Mouse (Mus musculus) neural tube, embryonic 11.5 days (tissue): ENCODE data around the gene Ddx4. TPM values are rescaled to one million over a fixed set of nuclear protein-coding genes. Genes with fewer than 3 reads are reported as not detected.
"Not testable (repeated sequence)": the region's sequence is repeated elsewhere in the genome, so short reads cannot be mapped to it uniquely, and the experiment has no call there.

Experiments
- ATAC-seq: fragments of 200-750 bp; cut with Nextera tagmentation; 2 replicates; pipeline ENCODE4 v1.8.0; 2017; ENCODE audit warnings: moderate number of reproducible peaks, mild to moderate bottlenecking, moderate TSS enrichment, moderate library complexity; ENCODE audit not compliant: insufficient read depth, low FRiP score, low TSS enrichment
- DNase-seq: peaks from one replicate; pipeline ENCODE4 v3.0.0-alpha.2; 2015; ENCODE audit warnings: low spot score
- H3K27ac ChIP-seq: fragments of 300-500 bp; sonication (generic); 2 replicates; pipeline ENCODE4 v1.5.1; 2014; ENCODE audit warnings: low read depth, mild to moderate bottlenecking, low read length
- H3K27me3 ChIP-seq: fragments of 300-500 bp; sonication (generic); 2 replicates; pipeline ENCODE4 v1.6.1; 2014; ENCODE audit warnings: mild to moderate bottlenecking, low read length, mixed read lengths; ENCODE audit not compliant: control insufficient read depth, insufficient read depth
- H3K36me3 ChIP-seq: fragments of 300-500 bp; sonication (generic); 2 replicates; pipeline ENCODE4 v1.6.1; 2014; ENCODE audit warnings: mild to moderate bottlenecking, low read length, moderate library complexity, mixed read lengths; ENCODE audit not compliant: control insufficient read depth, insufficient read depth
- H3K4me1 ChIP-seq: fragments of 300-500 bp; sonication (generic); 2 replicates; pipeline ENCODE4 v1.6.1; 2014; ENCODE audit warnings: low read length, mixed read lengths; ENCODE audit not compliant: control insufficient read depth, insufficient read depth
- H3K4me2 ChIP-seq: fragments of 300-500 bp; sonication (generic); 2 replicates; pipeline ENCODE4 v1.6.1; 2014; ENCODE audit warnings: low read depth, mild to moderate bottlenecking, moderate library complexity
- H3K4me3 ChIP-seq: fragments of 300-500 bp; sonication (generic); 2 replicates; pipeline ENCODE4 v1.5.1; 2014; ENCODE audit warnings: low read depth, low read length
- H3K9ac ChIP-seq: fragments of 300-500 bp; sonication (generic); 2 replicates; pipeline ENCODE4 v1.6.1; 2014; ENCODE audit warnings: mild to moderate bottlenecking, low read length
- H3K9me3 ChIP-seq: fragments of 300-500 bp; sonication (generic); 2 replicates; pipeline ENCODE4 v1.6.1; 2016; ENCODE audit warnings: low read length; ENCODE audit not compliant: control insufficient read depth
- WGBS: fragments of 180-500 bp; shearing (Covaris S2); extraction: QIAGEN DNeasy Blood & Tissue Kit; methylation state at CpG from one replicate; pipeline ENCODE4 v1.1.7; 2014; 5-methylcytosine and 5-hydroxymethylcytosine counted together
- polyA plus RNA-seq: library from polyadenylated mRNA; unstranded; fragments of >200 nt; fragmentation: Nextera tagmentation; extraction: Ambion mirVana; gene quantifications from 2 replicates; pipeline ENCODE4 v1.2.1, GENCODE M21; 2014

Ddx4 gene
- polyA plus RNA-seq, 1 experiment from 2014 or later, result 1.0 TPM

- H3K9me3 ChIP-seq, result no peaks in the 10 kb centered on the region
- no peak overlapping the region for H3K9ac ChIP-seq
- no peaks in the 10 kb centered on the region for H3K4me1 ChIP-seq
- no peak overlapping the region for H3K4me2 ChIP-seq
- no peaks in the 10 kb centered on the region for H3K36me3 ChIP-seq
- WGBS, result 81% methylated on average over 3 of the region's 3 CpGs
- ATAC-seq (no peak), DNase-seq (no peak)
- H3K27me3 ChIP-seq, result no peaks in the 10 kb centered on the region
- H3K4me3 ChIP-seq, result no peak overlapping the region
- no peak overlapping the region for H3K27ac ChIP-seq
These were observed 30.7 kb downstream of the Ddx4 start for GRCm38 (mm10) chr13:112621592-112621991.

GRCm38 (mm10) chr13:112608606-112609005 is 43.7 kb downstream of the Ddx4 start:
- no peak overlapping the region for H3K4me2 ChIP-seq
- DNase-seq (no peak), ATAC-seq (no peak)
- no peak overlapping the region for H3K9ac ChIP-seq
- H3K9me3 ChIP-seq, result no peaks in the 10 kb centered on the region
- no peak overlapping the region for H3K4me3 ChIP-seq
- no peaks in the 10 kb centered on the region for H3K4me1 ChIP-seq
- no peaks in the 10 kb centered on the region for H3K36me3 ChIP-seq
- no peaks in the 10 kb centered on the region for H3K27me3 ChIP-seq
- 87% methylated on average over 3 of the region's 3 CpGs for WGBS
- no peak overlapping the region for H3K27ac ChIP-seq

GRCm38 (mm10) chr13:112604411-112604810 is 47.9 kb downstream of the Ddx4 start:
- ATAC-seq (no peak), DNase-seq (no peak)

DNA sequence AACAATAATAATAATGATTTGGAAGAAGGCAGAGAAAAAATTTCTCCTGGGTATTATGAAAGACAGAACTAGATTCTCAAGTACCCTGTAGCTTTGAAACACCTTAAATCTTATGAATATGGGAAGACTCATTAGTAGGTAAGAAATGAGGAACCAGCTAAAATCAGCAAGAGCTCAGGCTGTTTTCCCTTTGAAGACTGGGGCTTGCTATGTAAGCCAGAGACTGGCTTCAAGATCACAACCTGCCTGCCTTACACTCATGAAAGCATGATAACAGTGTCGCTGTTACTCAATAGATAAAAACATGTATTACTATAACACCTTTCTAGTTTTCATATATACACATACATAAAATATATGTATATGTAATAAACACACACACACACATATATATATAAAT is 48.4 kb downstream of the Ddx4 start:
- no peak overlapping the region for H3K27ac ChIP-seq
- no peaks in the 10 kb centered on the region for H3K4me1 ChIP-seq
- H3K27me3 ChIP-seq, result no peaks in the 10 kb centered on the region
- no peak overlapping the region for H3K9ac ChIP-seq
- H3K4me2 ChIP-seq, result no peak overlapping the region
- WGBS, result 90% methylated on average over 1 of the region's 1 CpGs
- DNase-seq (no peak), ATAC-seq (no peak)
- H3K9me3 ChIP-seq, result no peaks in the 10 kb centered on the region
- H3K36me3 ChIP-seq, result no peaks in the 10 kb centered on the region
- H3K4me3 ChIP-seq, result no peak overlapping the region

More at GRCm38 (mm10) chr13:112604411-112604810, 47.9 kb downstream of the Ddx4 start:
- Histone ChIP-seq H3K9me3 (no peaks in the 10 kb centered on the region), H3K36me3 (no peaks in the 10 kb centered on the region), H3K4me2 (no peak overlapping the region), H3K27me3 (no peaks in the 10 kb centered on the region), H3K4me3 (no peak overlapping the region), H3K9ac (no peak overlapping the region), H3K4me1 (no peaks in the 10 kb centered on the region), H3K27ac (no peak overlapping the region)
- WGBS, result 73% methylated on average over 4 of the region's 4 CpGs

GRCm38 (mm10) chr13:112602607-112603006 is 49.7 kb downstream of the Ddx4 start:
- H3K27ac ChIP-seq, result no peak overlapping the region
- H3K4me2 ChIP-seq, result no peak overlapping the region
- ATAC-seq (no peak), DNase-seq (no peak)
- H3K9me3 ChIP-seq, result no peaks in the 10 kb centered on the region
- WGBS, result 88% methylated on average over 2 of the region's 2 CpGs
- H3K4me1 ChIP-seq, result no peaks in the 10 kb centered on the region
- no peak overlapping the region for H3K4me3 ChIP-seq
- no peaks in the 10 kb centered on the region for H3K27me3 ChIP-seq
- no peaks in the 10 kb centered on the region for H3K36me3 ChIP-seq
- no peak overlapping the region for H3K9ac ChIP-seq

DNA sequence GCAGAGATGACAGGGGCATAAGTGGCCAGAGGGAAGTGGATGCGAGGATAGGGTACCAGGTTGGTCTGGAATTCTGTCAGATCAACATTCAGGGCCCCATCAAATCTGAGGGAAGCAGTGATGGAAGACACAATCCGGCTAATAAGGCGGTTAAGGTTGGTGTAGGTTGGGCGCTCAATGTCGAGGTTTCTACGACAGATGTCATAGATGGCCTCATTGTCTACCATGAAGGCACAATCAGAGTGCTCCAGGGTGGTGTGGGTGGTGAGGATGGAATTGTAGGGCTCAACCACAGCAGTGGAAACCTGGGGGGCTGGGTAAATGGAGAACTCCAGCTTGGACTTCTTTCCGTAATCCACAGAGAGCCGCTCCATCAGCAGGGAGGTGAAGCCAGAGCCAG is 58.0 kb downstream of the Ddx4 start, which contains the start of gene Il31ra:
Gene Il31ra (minus strand): TSS at position 101 of the 400 bp plus-strand sequence.
- H3K27ac ChIP-seq, ATAC-seq, H3K27me3 ChIP-seq, H3K36me3 ChIP-seq, H3K4me1 ChIP-seq, H3K9me3 ChIP-seq, H3K9ac ChIP-seq, DNase-seq, H3K4me2 ChIP-seq, H3K4me3 ChIP-seq: not testable (repeated sequence)
- WGBS, result 84% methylated on average over 3 of the region's 8 CpGs

DNA sequence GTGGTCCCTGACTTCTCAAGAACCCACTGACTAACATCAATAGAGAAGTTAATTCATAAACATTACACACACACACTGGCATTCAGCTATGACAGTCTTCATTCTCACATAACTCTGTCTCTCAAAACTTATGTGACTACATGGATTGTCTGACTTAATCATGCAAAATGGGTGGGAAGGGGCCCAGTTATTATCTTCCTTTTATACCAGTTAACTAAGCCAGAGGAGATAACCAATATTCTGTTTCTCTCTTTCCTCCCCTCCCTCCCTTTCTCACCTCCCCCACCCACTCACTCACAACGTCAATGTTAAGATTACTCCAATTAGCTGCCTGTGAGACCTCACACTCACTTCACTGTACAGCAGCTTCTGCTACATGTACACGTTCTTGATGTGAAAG is 62.0 kb downstream of the Ddx4 start:
- ATAC-seq (no peak), DNase-seq (no peak)
- no peak overlapping the region for H3K9ac ChIP-seq
- no peak overlapping the region for H3K27ac ChIP-seq
- H3K27me3 ChIP-seq, result no peaks in the 10 kb centered on the region
- H3K9me3 ChIP-seq, result no peaks in the 10 kb centered on the region
- H3K36me3 ChIP-seq, result no peaks in the 10 kb centered on the region
- H3K4me2 ChIP-seq, result no peak overlapping the region
- no peak overlapping the region for H3K4me3 ChIP-seq
- WGBS, result 64% methylated on average over 2 of the region's 2 CpGs
- no peaks in the 10 kb centered on the region for H3K4me1 ChIP-seq

DNA sequence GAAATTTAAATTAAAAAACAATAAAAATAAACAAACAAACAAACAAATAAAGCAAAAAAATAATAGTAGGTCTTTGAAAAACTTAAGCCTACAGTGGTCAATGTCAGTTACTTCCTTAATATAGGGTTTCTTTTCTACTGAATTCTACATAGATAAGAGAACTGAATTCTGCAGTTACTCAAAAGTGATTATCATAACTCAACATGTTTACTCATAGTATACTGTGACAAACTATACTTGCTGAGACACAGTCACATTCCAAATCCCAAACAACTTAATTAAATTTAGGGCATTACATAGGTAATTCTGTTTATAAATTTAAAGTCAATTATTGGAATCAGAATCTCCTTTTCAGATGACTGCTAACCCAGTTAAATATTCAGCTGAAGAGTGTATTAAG is 62.6 kb downstream of the Ddx4 start:
- H3K9ac ChIP-seq, result no peak overlapping the region
- DNase-seq, result no peak
- no peaks in the 10 kb centered on the region for H3K9me3 ChIP-seq
- H3K4me3 ChIP-seq, result no peak overlapping the region
- H3K36me3 ChIP-seq, result no peaks in the 10 kb centered on the region
- no peak overlapping the region for H3K27ac ChIP-seq
- ATAC-seq, result no peak
- no peaks in the 10 kb centered on the region for H3K27me3 ChIP-seq
- no peaks in the 10 kb centered on the region for H3K4me1 ChIP-seq
- H3K4me2 ChIP-seq, result no peak overlapping the region

DNA sequence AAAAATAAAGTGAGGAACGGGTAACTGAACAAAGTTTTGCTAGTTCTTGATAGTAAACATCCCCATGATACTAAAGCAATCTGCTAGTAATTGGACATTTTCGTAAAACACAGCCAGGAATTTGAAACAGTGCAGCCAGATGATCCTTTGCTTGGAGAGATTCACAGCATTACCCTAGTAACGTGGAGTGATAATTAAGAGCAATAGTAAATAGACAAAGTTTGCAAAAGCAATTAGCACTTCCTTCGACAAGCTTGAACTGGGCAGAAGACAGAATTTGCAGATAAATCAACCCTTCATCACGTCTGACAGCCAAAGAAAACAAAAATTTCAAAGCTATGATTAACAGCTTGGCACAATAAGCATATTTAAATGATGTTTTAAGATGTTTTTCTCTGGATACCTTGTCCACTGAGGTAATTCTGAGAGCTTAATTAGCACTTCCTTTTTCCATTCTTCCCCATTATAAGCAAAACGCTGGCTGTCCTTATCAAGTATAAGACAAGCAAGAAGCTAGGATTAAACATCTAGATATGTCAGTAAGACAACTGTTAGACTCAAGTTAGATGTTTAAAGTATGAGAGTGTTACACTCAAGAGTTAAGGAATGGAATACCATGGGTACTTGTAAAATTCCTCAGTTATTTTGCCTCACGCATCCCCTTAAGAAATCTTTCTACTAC is 67.6 kb downstream of the Ddx4 start:
- DNase-seq, result no peak
- Histone ChIP-seq H3K27ac (no peak overlapping the region), H3K27me3 (no peaks in the 10 kb centered on the region), H3K9me3 (no peaks in the 10 kb centered on the region), H3K9ac (no peak overlapping the region), H3K4me2 (no peak overlapping the region), H3K36me3 (no peaks in the 10 kb centered on the region), H3K4me3 (no peak overlapping the region), H3K4me1 (no peaks in the 10 kb centered on the region)
- no peak for ATAC-seq
- WGBS, result 63% methylated on average over 7 of the region's 7 CpGs
